Mouse (Mus musculus) testis, adult 2 months (tissue): ENCODE measurements around the gene Fyttd1. TPM values are rescaled to one million over a fixed set of nuclear protein-coding genes. Genes with fewer than 3 reads are reported as not detected.

Experiments
- H3K27ac ChIP-seq: fragments of 200-500 bp; 2 replicates; pipeline ENCODE4 v1.5.1; 2012; ENCODE audit warnings: low read depth, low read length; ENCODE audit not compliant: control insufficient read depth, insufficient read depth
- H3K27me3 ChIP-seq: fragments of 200-500 bp; 2 replicates; pipeline ENCODE4 v1.6.1; 2012; ENCODE audit warnings: mild to moderate bottlenecking, low read length, moderate library complexity; ENCODE audit not compliant: control insufficient read depth, insufficient read depth
- H3K36me3 ChIP-seq: fragments of 200-500 bp; 2 replicates; pipeline ENCODE4 v1.6.1; 2012; ENCODE audit warnings: mild to moderate bottlenecking, low read length; ENCODE audit not compliant: control insufficient read depth, insufficient read depth
- H3K4me1 ChIP-seq: fragments of 200-500 bp; 2 replicates; pipeline ENCODE4 v1.6.1; 2012; ENCODE audit warnings: low read length; ENCODE audit not compliant: control insufficient read depth, insufficient read depth
- H3K4me3 ChIP-seq: fragments of 200-500 bp; 2 replicates; pipeline ENCODE4 v1.5.1; 2012; ENCODE audit warnings: low read depth, mild to moderate bottlenecking, low read length, moderate library complexity, mixed read lengths; ENCODE audit not compliant: control insufficient read depth
- CTCF ChIP-seq: fragments of 200-500 bp; IDR thresholded peaks from 2 replicates; pipeline ENCODE4 v1.5.1; 2012; ENCODE audit warnings: low read depth, mild to moderate bottlenecking, inconsistent platforms, low read length, moderate library complexity; ENCODE audit not compliant: control insufficient read depth, insufficient read depth, insufficient replicate concordance
- POLR2A ChIP-seq: fragments of 200-500 bp; IDR thresholded peaks from 2 replicates; pipeline ENCODE4 v1.6.1; 2012; ENCODE audit warnings: low read depth, mild to moderate bottlenecking, inconsistent platforms, low read length, moderate library complexity; ENCODE audit not compliant: control insufficient read depth
- polyA plus RNA-seq: library from polyadenylated mRNA; depleted of rRNA; stranded (reverse); fragments of >200 nt; gene quantifications from 2 replicates; pipeline ENCODE4 v1.2.3, GENCODE M21; 2012

Gene Fyttd1
- polyA plus RNA-seq, 1 experiment = 45.3 TPM

GRCm38 (mm10) chr16:32854050-32854571, 23.2 kb upstream of the Fyttd1 start:
- H3K36me3 ChIP-seq = no peaks in the 10 kb centered on the region; the same call in 1 of the 2 replicates
- peaks cover 5% of the 10 kb centered on the region for H3K4me1 ChIP-seq
- TF ChIP-seq POLR2A = no peak
- no peak for TF ChIP-seq CTCF
- H3K27me3 ChIP-seq = no peaks in the 10 kb centered on the region
- H3K27ac ChIP-seq = no peak overlapping the region; the same call in 1 of the 2 replicates
- H3K4me3 ChIP-seq = no peak overlapping the region

- TF ChIP-seq CTCF (no peak), POLR2A (no peak)
- Histone ChIP-seq H3K36me3 (no peaks in the 10 kb centered on the region; the same call in 1 of the 2 replicates), H3K4me3 (no peak overlapping the region), H3K27me3 (no peaks in the 10 kb centered on the region), H3K4me1 (peaks cover 5% of the 10 kb centered on the region), H3K27ac (no peak overlapping the region)
Observed at GRCm38 (mm10) chr16:32856751-32857150, 20.5 kb upstream of the Fyttd1 start.

GRCm38 (mm10) chr16:32858356-32858755, 18.9 kb upstream of the Fyttd1 start:
- H3K4me3 ChIP-seq = no peak overlapping the region
- H3K4me1 ChIP-seq = peaks cover 5% of the 10 kb centered on the region
- TF ChIP-seq CTCF (no peak), POLR2A (no peak)
- H3K27ac ChIP-seq = peak overlapping the region; percentile 61
- H3K27me3 ChIP-seq = no peaks in the 10 kb centered on the region
- H3K36me3 ChIP-seq = no peaks in the 10 kb centered on the region; the same call in 1 of the 2 replicates

GRCm38 (mm10) chr16:32858771-32859636, 18.3 kb upstream of the Fyttd1 start:
- Histone ChIP-seq H3K4me1 (peaks cover 5% of the 10 kb centered on the region), H3K4me3 (no peak overlapping the region), H3K36me3 (no peaks in the 10 kb centered on the region; the same call in 1 of the 2 replicates), H3K27ac (peak overlapping the region; percentile 61), H3K27me3 (no peaks in the 10 kb centered on the region)
- TF ChIP-seq POLR2A (no peak), CTCF (no peak)

GRCm38 (mm10) chr16:32861813-32862385, 15.4 kb upstream of the Fyttd1 start:
- TF ChIP-seq CTCF = no peak
- no peak for TF ChIP-seq POLR2A
- H3K27me3 ChIP-seq = no peaks in the 10 kb centered on the region
- H3K4me3 ChIP-seq = no peak overlapping the region
- H3K36me3 ChIP-seq = no peaks in the 10 kb centered on the region
- H3K27ac ChIP-seq = no peak overlapping the region
- H3K4me1 ChIP-seq = peaks cover 3% of the 10 kb centered on the region

- H3K27me3 ChIP-seq = no peaks in the 10 kb centered on the region
- no peak overlapping the region for H3K27ac ChIP-seq
- no peak for TF ChIP-seq CTCF
- no peak for TF ChIP-seq POLR2A
- no peaks in the 10 kb centered on the region for H3K36me3 ChIP-seq
- H3K4me1 ChIP-seq = peaks cover 7% of the 10 kb centered on the region
- no peak overlapping the region for H3K4me3 ChIP-seq
Observed at GRCm38 (mm10) chr16:32865401-32865800, 11.9 kb upstream of the Fyttd1 start.

- no peak overlapping the region for H3K4me3 ChIP-seq
- no peaks in the 10 kb centered on the region for H3K36me3 ChIP-seq
- H3K4me1 ChIP-seq = peaks cover 7% of the 10 kb centered on the region
Observed at GRCm38 (mm10) chr16:32866713-32867112, 10.6 kb upstream of the Fyttd1 start.

More at GRCm38 (mm10) chr16:32866713-32867112, 10.6 kb upstream of the Fyttd1 start:
- H3K27me3 ChIP-seq = no peaks in the 10 kb centered on the region
- no peak overlapping the region for H3K27ac ChIP-seq
- TF ChIP-seq POLR2A = no peak
- no peak for TF ChIP-seq CTCF
